Mouse (Mus musculus) heart, embryonic 14.5 days (tissue): ENCODE data around the gene Stil. TPM values are rescaled to one million over a fixed set of nuclear protein-coding genes. Genes with fewer than 3 reads are reported as not detected.

Source experiments
- polyA plus RNA-seq: library from polyadenylated mRNA; unstranded; fragments of >200 nt; fragmentation: Nextera tagmentation; extraction: Ambion mirVana; gene quantifications from 2 replicates; pipeline ENCODE4 v1.2.1, GENCODE M21; 2014

Stil gene
- polyA plus RNA-seq, 1 experiment from 2014 or later, result 9.8 TPM

Other genes starting within 250 kb of the Stil start
- gene Gm12830, start 178.4 kb upstream of the Stil start, polyA plus RNA-seq, result not detected in 2 replicates
- not detected in 2 replicates for gene Foxd2, start 91.3 kb upstream of the Stil start, polyA plus RNA-seq
- not detected in 2 replicates for gene Foxe3, start 74.1 kb upstream of the Stil start, polyA plus RNA-seq
- 59.4 and 64.8 TPM in 2 replicates for gene Cmpk1, start 12.9 kb upstream of the Stil start, polyA plus RNA-seq
- gene Tal1, start 56.3 kb downstream of the Stil start, polyA plus RNA-seq, result 1.5 and 2.8 TPM in 2 replicates
- 1.9 and 4.1 TPM in 2 replicates for gene Pdzk1ip1, start 88.5 kb downstream of the Stil start, polyA plus RNA-seq
- 0.04 TPM in 1 of 2 replicates, not detected in the other for gene Cyp4x1, start 134.1 kb downstream of the Stil start, polyA plus RNA-seq
- gene Cyp4a29, start 241.9 kb downstream of the Stil start, polyA plus RNA-seq, result not detected in 2 replicates